Mouse (Mus musculus): ENCODE data around the gene Ube2e2. TPM values are rescaled to one million over a fixed set of nuclear protein-coding genes. Genes with fewer than 3 reads are reported as not detected.
"Not testable (repeated sequence)": the region's sequence is repeated elsewhere in the genome, so short reads cannot be mapped to it uniquely, and the experiment has no call there.

The Ube2e2 gene
- polyA plus RNA-seq, 1 experiment from 2014 or later: 2.6 TPM

- Histone ChIP-seq H3K27ac (no peak overlapping the region), H3K36me3 (ENCODE audit: inconsistent target) (no peaks in the 10 kb centered on the region)
Observed at GRCm38 (mm10) chr14:18678121-18678836, 215.8 kb downstream of the Ube2e2 start.

GRCm38 (mm10) chr14:18670712-18671111 lies 223.4 kb downstream of the Ube2e2 start:
- whole genome bisulfite sequencing (ENCODE audit: missing documents): 94% methylated on average over 8 of the region's 8 CpGs
- Histone ChIP-seq H3K36me3 (ENCODE audit: inconsistent target) (no peaks in the 10 kb centered on the region), H3K79me2 (ENCODE audit: inconsistent target) (no peaks in the 10 kb centered on the region), H3K4me3 (ENCODE audit: inconsistent target) (no peak overlapping the region), H3K27ac (no peak overlapping the region)

More at GRCm38 (mm10) chr14:18678121-18678836, 215.8 kb downstream of the Ube2e2 start:
- 85% methylated on average over 3 of the region's 3 CpGs for WGBS (ENCODE audit: missing documents)
- H3K79me2 ChIP-seq (ENCODE audit: inconsistent target): no peaks in the 10 kb centered on the region
- H3K4me3 ChIP-seq (ENCODE audit: inconsistent target): no peak overlapping the region

- Histone ChIP-seq H3K4me3 (ENCODE audit: inconsistent target) (no peak overlapping the region), H3K79me2 (ENCODE audit: inconsistent target) (no peaks in the 10 kb centered on the region), H3K36me3 (ENCODE audit: inconsistent target) (no peaks in the 10 kb centered on the region), H3K27ac (no peak overlapping the region)
- 100% methylated on average over 2 of the region's 2 CpGs for WGBS (ENCODE audit: missing documents)
Observed at GRCm38 (mm10) chr14:18669301-18669935, 224.6 kb downstream of the Ube2e2 start.

- 15% methylated on average over 1 of the region's 4 CpGs for WGBS (ENCODE audit: missing documents)
Observed at GRCm38 (mm10) chr14:18668309-18668708, 225.8 kb downstream of the Ube2e2 start.

GRCm38 (mm10) chr14:18667755-18668154 lies 226.3 kb downstream of the Ube2e2 start:
- WGBS (ENCODE audit: missing documents): 90% methylated on average over 2 of the region's 2 CpGs
- H3K27ac ChIP-seq: no peak overlapping the region
- no peaks in the 10 kb centered on the region for H3K79me2 ChIP-seq (ENCODE audit: inconsistent target)
- no peaks in the 10 kb centered on the region for H3K36me3 ChIP-seq (ENCODE audit: inconsistent target)
- no peak overlapping the region for H3K4me3 ChIP-seq (ENCODE audit: inconsistent target)

More at GRCm38 (mm10) chr14:18668309-18668708, 225.8 kb downstream of the Ube2e2 start:
- not testable (repeated sequence) for H3K36me3 ChIP-seq (ENCODE audit: inconsistent target); H3K4me3 ChIP-seq (ENCODE audit: inconsistent target); H3K79me2 ChIP-seq (ENCODE audit: inconsistent target); H3K27ac ChIP-seq

GRCm38 (mm10) chr14:18666251-18666650 lies 227.8 kb downstream of the Ube2e2 start:
- Histone ChIP-seq H3K36me3 (ENCODE audit: inconsistent target) (no peaks in the 10 kb centered on the region), H3K79me2 (ENCODE audit: inconsistent target) (no peaks in the 10 kb centered on the region), H3K27ac (no peak overlapping the region), H3K4me3 (ENCODE audit: inconsistent target) (no peak overlapping the region)
- 100% methylated on average over 1 of the region's 1 CpGs for WGBS (ENCODE audit: missing documents)

GRCm38 (mm10) chr14:18665267-18666024 lies 228.6 kb downstream of the Ube2e2 start:
- no peaks in the 10 kb centered on the region for H3K79me2 ChIP-seq (ENCODE audit: inconsistent target)
- H3K4me3 ChIP-seq (ENCODE audit: inconsistent target): no peak overlapping the region
- 0% methylated on average over 1 of the region's 1 CpGs for WGBS (ENCODE audit: missing documents)
- H3K36me3 ChIP-seq (ENCODE audit: inconsistent target): no peaks in the 10 kb centered on the region
- no peak overlapping the region for H3K27ac ChIP-seq

GRCm38 (mm10) chr14:18663666-18664065 lies 230.4 kb downstream of the Ube2e2 start:
- Histone ChIP-seq H3K79me2 (ENCODE audit: inconsistent target) (no peaks in the 10 kb centered on the region), H3K27ac (no peak overlapping the region), H3K4me3 (ENCODE audit: inconsistent target) (no peak overlapping the region), H3K36me3 (ENCODE audit: inconsistent target) (no peaks in the 10 kb centered on the region)
- WGBS (ENCODE audit: missing documents): 94% methylated on average over 2 of the region's 2 CpGs

GRCm38 (mm10) chr14:18657777-18658753 lies 236.0 kb downstream of the Ube2e2 start:
- Histone ChIP-seq H3K4me3 (ENCODE audit: inconsistent target) (no peak overlapping the region), H3K27ac (no peak overlapping the region), H3K79me2 (ENCODE audit: inconsistent target) (no peaks in the 10 kb centered on the region), H3K36me3 (ENCODE audit: inconsistent target) (no peaks in the 10 kb centered on the region)
- WGBS (ENCODE audit: missing documents): 85% methylated on average over 4 of the region's 4 CpGs

- WGBS (ENCODE audit: missing documents): 80% methylated on average over 2 of the region's 2 CpGs
- no peaks in the 10 kb centered on the region for H3K36me3 ChIP-seq (ENCODE audit: inconsistent target)
- H3K4me3 ChIP-seq (ENCODE audit: inconsistent target): no peak overlapping the region
- H3K27ac ChIP-seq: no peak overlapping the region
- no peaks in the 10 kb centered on the region for H3K79me2 ChIP-seq (ENCODE audit: inconsistent target)
Observed at GRCm38 (mm10) chr14:18649123-18649675, 244.9 kb downstream of the Ube2e2 start.

- 100% methylated on average over 4 of the region's 4 CpGs for WGBS (ENCODE audit: missing documents)
- Histone ChIP-seq H3K4me3 (ENCODE audit: inconsistent target) (no peak overlapping the region), H3K36me3 (ENCODE audit: inconsistent target) (no peaks in the 10 kb centered on the region), H3K79me2 (ENCODE audit: inconsistent target) (no peaks in the 10 kb centered on the region), H3K27ac (no peak overlapping the region)
Observed at GRCm38 (mm10) chr14:18641656-18642055, 252.4 kb downstream of the Ube2e2 start.

GRCm38 (mm10) chr14:18638753-18639456 lies 255.2 kb downstream of the Ube2e2 start:
- Histone ChIP-seq H3K36me3 (ENCODE audit: inconsistent target) (no peaks in the 10 kb centered on the region), H3K27ac (no peak overlapping the region), H3K4me3 (ENCODE audit: inconsistent target) (no peak overlapping the region), H3K79me2 (ENCODE audit: inconsistent target) (no peaks in the 10 kb centered on the region)
- 74% methylated on average over 2 of the region's 2 CpGs for WGBS (ENCODE audit: missing documents)

GRCm38 (mm10) chr14:18637739-18638138 lies 256.3 kb downstream of the Ube2e2 start:
- WGBS (ENCODE audit: missing documents): 88% methylated on average over 1 of the region's 1 CpGs
- Histone ChIP-seq H3K27ac (no peak overlapping the region), H3K36me3 (ENCODE audit: inconsistent target) (no peaks in the 10 kb centered on the region), H3K4me3 (ENCODE audit: inconsistent target) (no peak overlapping the region), H3K79me2 (ENCODE audit: inconsistent target) (no peaks in the 10 kb centered on the region)
